Mouse (Mus musculus): ENCODE measurements around the gene Cmtm3.
A peak's percentile ranks its signal among the peaks of the same experiment; 100 is the strongest.
"Not testable (repeated sequence)": the region's sequence is repeated elsewhere in the genome, so short reads cannot be mapped to it uniquely, and the experiment has no call there.

Gene Cmtm3

DNA sequence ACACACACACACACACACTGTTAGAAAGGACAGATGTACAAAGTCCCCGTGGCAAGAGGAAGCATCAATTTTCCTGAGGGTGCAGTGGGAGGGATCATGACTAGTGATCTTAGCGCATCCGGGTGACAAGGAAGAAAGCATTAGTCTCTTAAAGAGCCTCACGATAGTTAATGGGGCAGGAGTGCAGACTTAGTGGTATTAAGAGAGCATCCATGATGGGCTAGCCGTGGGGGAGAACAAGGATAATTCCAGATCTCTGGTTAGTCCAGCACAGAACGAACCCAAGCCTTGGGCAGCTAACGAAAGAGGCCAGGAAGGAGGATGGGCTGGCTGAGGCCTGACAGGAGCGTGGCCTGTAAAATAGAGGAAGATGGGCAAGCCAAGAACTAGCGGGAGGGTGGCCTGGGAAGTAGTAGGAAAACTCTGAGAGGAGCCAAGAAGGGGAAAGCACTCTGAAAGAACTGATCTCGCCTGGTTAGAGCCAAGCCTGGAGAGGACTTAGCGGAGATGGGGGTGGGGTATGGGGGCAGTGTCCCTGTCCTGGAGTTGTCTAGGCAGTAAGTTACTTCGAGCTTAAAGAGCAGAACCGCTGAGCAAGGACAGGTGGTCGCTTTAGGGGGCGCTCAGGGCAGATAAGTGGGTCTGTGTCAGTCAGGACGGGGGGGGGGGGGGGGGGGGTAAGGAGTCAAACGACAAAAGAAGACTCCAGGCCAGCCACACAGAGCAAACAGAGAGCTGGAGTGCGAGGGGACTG, at the start of gene Cmtm3:
TSS of gene Cmtm3 (plus strand) at position 182 of the 754 bp plus-strand sequence.
- no peak for DNase-seq (ENCODE audit: low spot score)

DNA sequence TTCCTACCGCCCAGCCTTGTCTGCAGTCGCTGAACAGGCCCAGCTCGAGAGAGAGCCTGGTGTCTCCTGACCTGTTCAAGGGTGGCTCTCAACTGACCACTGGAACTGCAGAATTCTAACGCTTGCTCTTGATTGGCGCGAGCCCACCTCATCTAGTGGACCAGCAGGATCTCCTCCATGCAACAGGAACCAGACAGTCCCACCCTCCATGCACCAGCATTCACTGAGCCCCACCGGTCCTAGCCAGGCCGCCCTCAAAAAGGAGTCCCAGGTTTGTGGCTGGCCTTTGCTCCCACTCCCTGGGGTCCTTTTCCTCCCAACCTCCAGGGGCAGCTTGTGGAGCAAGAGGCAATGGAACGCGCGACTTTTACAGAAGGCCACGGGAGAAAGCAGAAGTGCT, 46.1 kb upstream of the Cmtm3 start, which contains the start of gene Cmtm2a:
TSS of gene Cmtm2a (minus strand) at position 101 of the 400 bp plus-strand sequence.
- not testable (repeated sequence) for DNase-seq (ENCODE audit: low spot score)

DNA sequence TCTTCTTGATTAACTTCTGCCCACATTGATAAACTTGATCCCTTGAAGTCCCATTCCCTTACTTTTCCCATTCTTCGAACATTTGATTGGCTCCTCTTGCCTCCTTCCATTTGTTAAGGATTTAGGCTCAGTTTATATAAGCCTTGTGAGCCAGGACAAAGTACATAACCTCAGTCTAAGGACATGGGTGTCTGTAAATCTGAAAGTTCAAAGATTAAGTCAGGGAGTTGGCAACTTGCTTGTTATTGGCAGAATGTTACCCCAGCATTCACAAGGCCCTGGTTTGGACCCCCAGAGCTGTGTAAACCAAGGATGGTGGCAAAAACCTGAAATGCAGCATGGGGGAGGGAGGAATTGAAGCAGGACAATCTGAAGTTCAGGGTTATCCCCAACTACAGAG, 44.8 kb upstream of the Cmtm3 start:
- DNase-seq (ENCODE audit: low spot score), result no peak

DNA sequence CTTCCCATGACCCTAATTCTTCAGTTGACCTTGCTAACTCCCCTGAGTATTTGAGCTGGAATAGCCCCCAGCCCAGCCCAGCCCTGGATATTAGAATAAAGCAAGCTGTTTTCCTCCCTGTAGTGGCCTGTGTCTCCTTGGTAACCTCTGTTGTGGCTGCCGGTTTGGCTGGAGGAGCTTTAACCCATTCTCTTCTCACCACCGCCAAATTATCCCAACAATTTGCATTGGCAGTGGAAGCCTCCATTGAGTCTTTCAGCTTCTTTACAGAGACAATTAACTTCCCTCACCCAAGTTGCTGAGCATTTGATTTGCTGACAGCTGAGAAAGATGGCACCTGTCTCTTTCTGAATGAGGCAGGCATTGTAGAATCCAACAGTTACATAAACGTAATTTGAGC, 37.6 kb upstream of the Cmtm3 start:
- DNase-seq (ENCODE audit: low spot score), result not testable (repeated sequence)

DNA sequence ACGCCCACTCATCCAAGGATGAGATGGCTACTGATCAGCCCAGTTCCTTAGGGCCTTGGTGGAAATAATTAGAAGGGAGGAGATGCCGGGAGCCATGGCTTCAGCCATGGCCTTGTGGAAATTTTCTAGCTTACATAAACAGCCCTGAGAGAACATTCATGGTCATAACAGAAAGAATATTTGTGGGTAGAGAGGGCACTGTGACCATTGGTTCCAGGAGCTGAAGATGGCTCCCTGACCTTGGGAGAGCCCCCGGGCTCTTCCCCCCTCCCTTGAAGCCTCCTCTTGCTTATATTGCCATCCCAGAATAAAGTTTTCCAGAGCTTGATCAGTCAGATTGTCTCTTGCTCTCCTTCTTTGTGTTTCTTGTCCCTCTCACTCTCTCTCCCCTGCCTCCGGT, 36.7 kb upstream of the Cmtm3 start:
- DNase-seq (ENCODE audit: low spot score), result not testable (repeated sequence)

DNA sequence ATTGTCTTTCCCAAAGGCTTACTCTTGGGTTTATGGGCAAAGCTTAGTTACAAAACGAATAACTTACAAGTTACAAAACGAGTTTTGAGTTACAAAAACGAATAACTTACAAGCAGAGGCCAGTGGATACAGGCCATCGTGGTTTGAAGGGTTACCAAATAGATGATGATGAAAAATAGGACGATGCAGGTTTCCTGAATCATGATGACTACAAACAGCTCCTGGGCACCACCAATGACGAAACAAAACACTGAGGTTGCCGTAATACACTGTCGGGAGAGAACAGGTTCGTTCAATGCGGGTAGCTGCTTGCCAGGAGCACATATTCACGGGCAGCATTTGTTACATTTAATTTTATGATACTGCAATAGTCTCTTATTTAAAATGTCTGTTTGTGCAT, 34.2 kb upstream of the Cmtm3 start:
- no peak for DNase-seq (ENCODE audit: low spot score)

DNA sequence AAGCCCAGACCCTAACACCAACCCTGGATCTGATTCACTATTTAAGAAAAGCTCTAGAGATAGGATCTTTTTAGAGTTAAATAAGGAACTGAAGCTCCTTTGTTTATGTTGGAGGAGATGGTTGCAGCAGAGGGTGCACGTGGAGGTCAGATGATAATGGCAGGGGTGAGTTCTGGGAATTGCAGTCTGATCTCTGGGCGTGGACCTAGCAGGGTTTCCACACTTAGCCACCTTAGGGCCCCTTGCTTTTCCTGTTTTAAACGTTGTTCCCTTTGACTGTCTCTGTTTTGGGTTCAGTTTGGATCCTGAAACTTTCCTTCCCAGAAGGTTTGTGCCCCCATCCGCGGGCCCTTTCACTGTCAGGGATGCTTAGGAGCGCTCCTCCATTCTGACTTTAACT, 30.9 kb upstream of the Cmtm3 start:
- not testable (repeated sequence) for DNase-seq (ENCODE audit: low spot score)

DNA sequence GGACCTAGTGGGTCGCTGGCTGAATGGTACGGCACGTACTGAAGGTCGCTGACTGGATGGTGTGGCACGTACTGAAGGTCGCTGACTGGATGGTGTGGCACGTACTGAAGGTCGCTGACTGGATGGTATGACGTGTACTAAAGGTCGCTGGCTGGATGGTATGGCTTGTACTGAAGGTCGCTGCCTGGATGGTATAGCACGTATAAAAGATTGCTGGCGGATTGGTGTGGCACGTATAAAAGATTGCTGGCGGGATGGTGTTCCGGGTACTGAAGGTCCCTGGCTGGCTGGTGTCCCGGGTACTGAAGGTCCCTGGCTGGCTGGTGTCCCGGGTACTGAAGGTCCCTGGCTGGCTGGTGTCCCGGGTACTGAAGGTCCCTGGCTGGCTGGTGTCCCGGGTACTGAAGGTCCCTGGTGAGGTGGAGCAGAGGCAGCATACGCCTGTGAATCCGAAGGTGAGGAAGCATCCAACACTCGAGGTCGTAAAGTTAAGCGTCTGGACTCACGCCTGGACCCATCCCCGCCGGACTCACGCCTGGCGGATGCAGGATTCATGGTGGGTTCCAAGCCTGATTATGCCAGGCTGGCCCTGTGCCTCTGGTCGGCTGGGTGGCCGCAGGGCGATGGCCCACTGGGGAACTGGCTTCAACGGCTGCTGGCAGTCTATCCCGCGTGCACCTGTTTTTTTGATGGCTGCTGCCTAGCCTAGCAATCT, 29.6 kb upstream of the Cmtm3 start, which contains the start of the genes Gm45711 and Cmtm1:
TSS of gene Gm45711 (minus strand) at position 641 of the 715 bp plus-strand sequence.
TSS of gene Cmtm1 (minus strand) at position 705 of the 715 bp plus-strand sequence.
- not testable (repeated sequence) for DNase-seq (ENCODE audit: low spot score)

DNA sequence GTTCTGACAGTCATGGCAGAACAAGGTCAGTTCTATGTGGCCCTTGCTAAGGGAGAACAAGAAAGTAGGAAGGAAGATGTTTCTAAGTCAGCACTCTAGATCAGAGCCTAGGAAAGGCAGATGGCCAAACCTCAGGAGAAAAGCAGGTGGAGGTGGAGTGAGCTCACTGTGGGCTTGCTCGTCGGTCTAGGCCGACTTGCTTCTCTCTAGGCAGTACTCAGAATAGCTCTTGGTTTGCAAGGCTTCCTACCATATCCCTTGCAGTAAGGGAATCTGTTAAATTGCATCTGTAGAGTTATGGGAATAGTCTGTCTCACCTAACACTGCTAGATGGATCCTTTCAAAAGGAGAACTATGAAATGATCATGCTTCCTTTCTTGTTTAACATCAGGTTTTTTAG, 27.2 kb upstream of the Cmtm3 start:
- DNase-seq (ENCODE audit: low spot score), result not testable (repeated sequence)

DNA sequence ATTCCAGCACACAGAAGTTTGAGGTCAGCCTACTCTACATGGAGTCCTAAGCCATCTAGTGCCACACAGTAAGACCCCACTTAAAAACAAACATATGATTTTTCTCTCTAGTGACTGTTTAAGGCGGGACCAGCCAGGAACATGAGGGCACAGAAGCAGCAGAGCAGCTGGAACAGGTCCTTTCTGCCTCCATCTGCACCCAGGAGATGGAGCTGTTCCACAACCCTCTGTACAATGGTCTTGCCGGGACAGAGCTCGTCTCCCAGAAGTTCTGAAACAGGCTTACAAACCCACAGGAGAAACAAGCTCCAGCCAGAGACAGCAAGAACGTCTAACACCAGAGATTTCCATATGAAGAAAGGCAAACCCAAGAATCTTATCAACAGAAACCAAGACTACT, 25.9 kb upstream of the Cmtm3 start:
- DNase-seq (ENCODE audit: low spot score), result no peak

DNA sequence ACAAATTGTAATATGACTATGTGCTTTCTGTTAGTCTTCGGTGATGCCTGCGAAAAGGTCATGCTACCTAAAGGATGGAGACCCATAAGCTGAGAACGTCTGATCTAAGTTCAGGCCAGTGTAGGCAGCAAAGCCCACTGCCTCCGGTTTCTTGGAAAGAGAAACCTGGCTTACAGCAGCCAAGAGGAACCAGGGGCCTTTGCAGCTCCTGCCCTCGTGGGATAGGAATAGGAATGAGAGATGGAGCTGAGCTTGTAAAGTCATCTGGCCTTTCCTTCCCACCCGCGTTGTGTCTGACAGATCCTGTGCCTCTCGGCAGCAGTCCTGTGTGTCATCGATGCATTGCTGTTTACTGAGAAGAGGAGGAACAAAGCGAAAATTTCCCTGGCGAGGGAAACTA, 17.9 kb upstream of the Cmtm3 start, which contains the start of gene Gm11020:
TSS of gene Gm11020 (plus strand) at position 301 of the 400 bp plus-strand sequence.
- not testable (repeated sequence) for DNase-seq (ENCODE audit: low spot score)

DNA sequence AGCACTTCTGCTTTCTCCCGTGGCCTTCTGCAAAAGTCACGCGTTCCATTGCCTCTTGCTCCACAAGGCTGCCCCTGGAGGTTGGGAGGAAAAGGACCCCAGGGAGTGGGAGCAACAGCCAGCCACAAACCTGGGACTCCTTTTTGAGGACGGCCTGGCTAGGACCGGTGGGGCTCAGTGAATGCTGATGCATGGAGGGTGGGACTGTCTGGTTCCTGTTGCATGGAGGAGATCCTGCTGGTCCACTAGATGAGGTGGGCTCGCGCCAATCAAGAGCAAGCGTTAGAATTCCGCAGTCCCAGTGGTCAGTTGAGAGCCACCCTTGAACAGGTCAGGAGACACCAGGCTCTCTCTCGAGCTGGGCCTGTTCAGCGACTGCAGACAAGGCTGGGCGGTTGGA, 17.3 kb upstream of the Cmtm3 start, which contains the start of gene Cmtm2b:
TSS of gene Cmtm2b (plus strand) at position 301 of the 400 bp plus-strand sequence.
- DNase-seq (ENCODE audit: low spot score), result not testable (repeated sequence)

DNA sequence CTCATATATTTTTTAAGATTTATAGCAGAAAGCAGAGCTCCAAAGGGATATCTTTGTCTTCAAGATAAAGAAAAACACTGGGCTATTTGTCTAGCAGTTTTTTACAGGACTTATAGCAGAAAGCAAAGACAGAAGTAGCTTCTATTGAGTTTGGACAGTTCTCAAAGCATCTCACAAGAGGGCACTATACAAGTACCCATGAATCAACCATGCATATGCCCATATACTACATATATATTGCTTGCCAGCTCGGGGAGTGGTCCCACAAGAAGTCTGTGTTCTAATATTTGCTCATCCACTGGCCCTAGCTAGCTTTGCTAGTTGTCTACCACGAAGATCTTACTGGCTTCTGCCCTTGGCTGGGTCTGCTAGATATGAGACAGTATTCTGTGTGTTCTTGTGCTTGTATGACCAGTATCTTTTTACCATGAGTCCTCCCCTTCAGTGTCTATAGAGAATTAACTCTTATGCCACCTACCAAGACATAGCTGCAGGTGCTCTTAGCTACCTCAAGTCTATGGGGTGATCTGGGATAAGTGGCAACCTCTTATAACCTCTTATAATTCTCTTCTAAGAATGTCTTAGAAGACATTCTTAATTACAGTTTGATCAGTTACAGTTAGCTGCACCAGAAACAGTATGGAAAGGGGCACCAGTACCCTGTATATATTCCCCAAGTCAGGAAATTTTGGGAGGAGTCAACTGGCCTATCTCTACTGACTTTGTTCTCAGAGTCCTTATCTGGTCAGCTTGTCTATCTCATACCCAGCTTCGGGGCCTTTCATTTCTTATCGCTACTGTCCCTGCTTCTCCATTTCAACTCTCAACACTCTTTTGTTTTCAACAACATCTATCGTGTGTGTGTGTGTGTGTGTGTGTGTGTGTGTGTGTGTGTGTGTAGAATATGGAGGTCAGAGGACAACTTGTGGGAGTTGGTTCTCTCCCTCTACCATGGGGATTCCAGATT, 6.3 kb upstream of the Cmtm3 start:
- DNase-seq (ENCODE audit: low spot score), result no peak

DNA sequence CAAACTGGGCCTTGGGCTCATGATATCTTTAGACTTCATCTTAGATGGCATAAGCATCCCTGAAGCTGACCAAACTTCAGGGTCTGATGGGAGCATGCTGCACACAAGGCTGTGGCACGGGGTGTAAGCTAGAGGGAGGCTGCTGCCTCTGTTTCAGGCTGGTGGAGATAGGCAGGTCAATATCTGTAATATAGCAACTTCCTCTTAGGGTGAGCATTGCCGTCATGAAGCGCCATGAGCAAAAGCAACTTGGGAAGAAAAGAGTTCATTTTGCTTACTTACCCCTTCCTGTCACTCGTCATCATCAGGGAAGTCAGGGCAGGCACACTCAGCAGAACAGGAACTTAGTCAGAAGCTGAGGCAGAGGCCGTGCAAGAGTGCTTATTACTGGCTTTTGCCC, 5.4 kb upstream of the Cmtm3 start:
- DNase-seq (ENCODE audit: low spot score), result no peak

DNA sequence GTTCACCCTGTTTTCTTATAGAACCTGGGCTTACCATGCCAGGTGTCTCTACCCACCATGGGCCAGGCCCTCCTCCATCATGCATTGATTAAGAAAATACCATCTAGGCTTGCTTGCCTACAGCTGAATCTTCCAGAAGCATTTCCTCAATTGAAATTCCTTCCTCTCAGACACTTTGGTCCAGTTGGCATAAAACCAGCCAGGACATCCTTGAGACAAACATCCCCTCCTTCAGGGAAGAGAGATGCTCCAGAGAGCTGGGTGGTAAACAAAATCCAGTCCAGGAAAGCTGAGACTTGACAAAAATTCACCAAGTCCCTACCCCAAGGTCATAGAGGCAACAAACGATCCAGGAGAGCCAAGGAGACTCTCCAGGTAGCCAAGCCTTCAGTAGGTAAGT, 5.0 kb upstream of the Cmtm3 start:
- no peak for DNase-seq (ENCODE audit: low spot score)

DNA sequence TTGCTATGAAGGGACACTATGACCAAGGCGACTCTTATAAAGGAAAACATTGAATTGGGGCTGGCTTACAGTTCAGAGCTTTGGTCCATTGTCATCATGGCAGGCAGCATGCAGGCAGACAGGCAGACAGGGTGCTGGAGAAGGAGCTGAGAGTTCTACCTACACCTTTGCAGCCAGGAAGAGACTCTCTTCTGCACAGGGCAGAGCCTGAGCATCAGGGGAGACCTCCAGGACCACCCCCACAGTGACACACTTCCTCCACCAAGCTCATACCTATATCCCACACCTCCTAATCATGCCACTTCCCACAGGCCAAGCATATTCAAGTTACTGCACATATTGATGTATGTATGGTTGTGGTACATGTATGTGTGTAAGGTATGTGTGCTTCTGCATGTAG, 2.4 kb upstream of the Cmtm3 start:
- DNase-seq (ENCODE audit: low spot score), result no peak

DNA sequence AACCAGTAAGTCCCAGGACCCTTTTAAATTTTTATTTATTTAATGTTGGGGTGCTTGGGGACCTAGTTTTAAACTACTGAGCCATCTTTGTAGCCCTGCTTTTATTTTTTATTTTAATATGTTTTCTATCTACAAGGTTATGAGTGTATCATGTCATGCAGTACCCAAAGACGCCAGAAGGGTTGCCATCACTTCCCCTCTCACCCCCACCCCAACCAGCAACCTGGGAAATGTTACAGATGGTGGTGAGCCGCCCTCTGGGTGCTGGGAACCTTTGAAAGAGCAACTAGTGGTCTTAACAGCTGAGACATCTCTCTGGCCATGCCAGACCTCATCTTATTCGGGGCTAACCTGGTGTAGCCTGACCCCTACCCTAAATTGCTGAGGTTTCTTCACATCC, 1.3 kb upstream of the Cmtm3 start:
- DNase-seq (ENCODE audit: low spot score), result no peak

DNA sequence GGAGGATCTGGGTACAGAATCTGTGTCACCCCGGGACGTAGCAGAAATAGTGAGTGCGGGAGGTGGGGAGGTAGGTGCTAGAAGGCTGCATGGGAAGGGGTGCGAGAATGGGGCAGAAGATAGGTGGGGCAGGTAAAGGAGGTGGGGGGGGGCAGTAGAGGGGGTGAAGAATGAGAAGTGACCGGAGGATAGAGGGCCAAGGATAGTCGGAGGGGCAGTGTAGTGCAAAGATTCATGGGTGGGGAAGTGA, 698 bp downstream of the Cmtm3 start:
- no peak for DNase-seq (ENCODE audit: low spot score)

DNA sequence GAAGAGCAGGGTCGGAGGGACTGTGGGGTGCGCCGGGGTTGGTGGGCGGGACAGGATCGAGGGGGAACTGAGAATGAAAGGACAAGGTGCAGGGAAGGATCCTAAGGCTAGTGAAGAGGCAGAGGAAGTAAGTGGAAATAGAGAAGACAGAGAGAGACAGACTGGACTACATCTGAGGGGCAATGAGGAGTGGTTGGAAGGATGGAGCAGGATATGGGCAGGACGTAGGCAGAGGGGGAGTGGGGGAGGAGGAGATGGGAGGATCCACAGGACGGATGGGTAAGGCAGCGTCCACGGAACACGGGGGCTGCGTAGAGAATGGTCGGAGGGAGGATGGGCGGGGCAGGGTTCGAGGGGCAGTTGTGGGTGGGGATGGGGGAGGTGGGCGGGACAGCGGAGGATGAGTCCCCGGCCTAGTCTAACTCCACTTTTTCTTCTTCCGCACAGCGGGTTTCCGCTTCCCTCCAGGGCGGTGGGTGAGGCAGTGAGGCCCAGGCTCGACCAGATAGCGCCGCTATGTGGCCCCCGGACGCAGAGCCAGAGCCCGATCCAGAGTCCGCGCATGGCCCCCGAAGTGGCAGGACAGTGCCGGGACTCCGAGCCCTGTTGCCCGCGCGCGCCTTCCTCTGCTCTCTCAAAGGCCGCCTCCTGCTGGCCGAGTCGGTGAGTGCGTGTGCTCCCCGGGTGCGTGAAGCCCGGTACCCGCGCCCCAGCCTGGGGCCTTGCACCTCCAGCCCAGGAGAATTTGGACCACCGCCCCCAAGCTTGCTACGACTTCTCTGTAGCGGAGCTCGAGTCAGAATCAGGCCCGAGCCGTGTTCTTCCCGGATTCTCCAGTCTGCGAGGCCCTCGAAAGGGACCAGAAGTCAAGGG, 1.3 kb downstream of the Cmtm3 start:
- DNase-seq (ENCODE audit: low spot score), result peak; percentile 70

DNA sequence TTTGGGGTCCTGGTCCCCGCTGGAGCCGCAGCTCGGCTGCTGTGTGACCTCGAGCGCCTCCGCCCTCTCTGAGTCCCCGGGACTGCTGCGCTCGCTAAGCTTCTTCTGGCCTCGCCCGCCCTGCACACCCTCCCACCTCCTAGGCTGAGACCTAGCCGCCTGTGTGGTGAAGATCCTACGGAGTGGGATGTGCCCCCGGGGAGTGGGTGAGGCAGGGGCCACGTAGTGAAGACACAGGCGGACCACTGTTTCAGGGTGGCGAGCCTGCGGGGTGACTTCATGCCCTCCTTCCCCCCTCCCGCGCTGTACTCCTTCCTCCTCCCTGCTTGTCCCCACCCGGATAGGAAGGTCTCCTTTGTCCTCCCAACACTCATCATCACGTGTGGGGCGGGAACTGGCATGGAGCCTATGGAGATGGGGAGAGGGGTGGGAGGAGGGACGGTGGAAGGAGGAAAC, 1.9 kb downstream of the Cmtm3 start:
- peak; percentile 56 for DNase-seq (ENCODE audit: low spot score)

DNA sequence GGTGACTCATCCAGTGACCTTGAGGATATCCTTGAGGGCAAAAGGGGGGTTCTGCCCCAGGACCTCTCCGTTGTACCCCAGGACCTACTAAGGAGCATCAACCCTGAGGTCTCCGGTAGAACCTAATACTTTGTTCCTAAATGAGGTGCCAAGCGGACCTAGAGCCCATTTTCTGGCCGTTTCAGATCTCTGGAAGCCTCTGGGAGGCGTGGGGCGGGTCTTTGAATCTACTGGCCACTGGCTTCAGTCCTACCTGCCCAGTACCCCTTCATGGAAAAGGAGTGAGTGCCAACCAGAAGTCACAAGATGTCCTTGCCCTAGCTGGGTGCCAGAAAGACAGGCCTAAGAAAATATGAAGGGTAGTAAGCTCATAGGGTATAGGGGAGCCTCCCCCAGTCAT, 2.5 kb downstream of the Cmtm3 start:
- no peak for DNase-seq (ENCODE audit: low spot score)

Measured in urinary bladder, postnatal 25 days (tissue).